ENCODE assay signal across 8 mouse cellular contexts in the genomic region with DNA sequence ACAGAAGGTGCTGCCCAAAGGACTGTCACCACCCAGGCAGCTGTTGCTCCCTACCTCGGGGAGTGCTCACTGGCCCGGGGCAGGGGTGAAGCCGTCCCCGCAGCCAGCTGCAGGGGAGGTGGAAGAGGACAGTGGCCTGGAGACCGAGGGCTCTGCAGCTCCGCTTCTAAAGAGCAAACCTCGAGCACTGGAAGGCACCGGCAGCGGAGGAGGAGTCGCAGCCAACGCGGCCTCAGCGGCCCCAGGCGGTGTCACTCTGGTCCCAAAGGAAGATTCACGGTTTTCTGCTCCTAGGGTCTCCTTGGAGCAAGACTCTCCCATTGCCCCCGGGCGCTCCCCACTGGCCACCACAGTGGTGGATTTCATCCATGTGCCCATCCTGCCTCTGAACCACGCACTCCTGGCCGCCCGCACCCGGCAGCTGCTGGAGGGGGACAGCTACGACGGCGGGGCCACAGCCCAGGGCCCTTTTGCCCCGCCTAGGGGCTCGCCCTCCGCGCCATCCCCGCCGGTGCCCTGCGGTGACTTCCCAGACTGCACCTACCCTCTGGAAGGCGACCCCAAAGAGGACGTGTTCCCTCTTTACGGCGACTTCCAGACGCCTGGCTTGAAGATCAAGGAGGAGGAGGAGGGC. TPM values are rescaled to one million over a fixed set of nuclear protein-coding genes. Genes with fewer than 3 reads are reported as not detected.
A peak's percentile ranks its signal among the peaks of the same experiment; 100 is the strongest.
DNase-seq lines count a peak whose midpoint lies in the region; ATAC-seq and TF ChIP-seq lines count a peak whose summit lies in the region.

No protein-coding gene starts in this region.

- H3K4me3 ChIP-seq in cortical plate, adult 2 months (ENCODE audit: insufficient read depth, low read length), result peak overlapping the region; percentile 97
- H3K4me3 ChIP-seq in liver, embryonic 16.5 days (ENCODE audit: low read depth, low read length), result peak overlapping the region; percentile 31

- 2% methylated on average over 35 of the region's 36 CpGs for WGBS in liver, embryonic 16.5 days (ENCODE audit: insufficient replicate concordance)

- peak overlapping the region; percentile 92 for H3K27ac ChIP-seq in cortical plate, adult 2 months (ENCODE audit: insufficient read depth, low read length)
- H3K27ac ChIP-seq in liver, embryonic 16.5 days (ENCODE audit: low read length), result no peak overlapping the region

- DNase-seq in left cerebral cortex, adult 18-20 months (ENCODE audit: low spot score in 2 of 2), result peak; percentile 35 to 56
- DNase-seq in left cerebral cortex, adult 11 months (ENCODE audit: low spot score), result no peak
- DNase-seq in kidney, postnatal 14 days, result peak; percentile 12
- peak; percentile 25 for DNase-seq in ovary, postnatal 14 days (ENCODE audit: low spot score)
- no peak for DNase-seq in spleen, adult 12 weeks (ENCODE audit: low spot score)

- H3K9ac ChIP-seq in liver, embryonic 16.5 days (ENCODE audit: low read depth, low read length), result no peak overlapping the region

- peaks cover 3% of the 10 kb centered on the region for H3K4me1 ChIP-seq in cortical plate, adult 2 months (ENCODE audit: control insufficient read depth, insufficient read depth, low read length)
- no peaks in the 10 kb centered on the region for H3K4me1 ChIP-seq in liver, embryonic 16.5 days (ENCODE audit: control insufficient read depth, low read depth, low read length)

- H3K36me3 ChIP-seq in liver, embryonic 16.5 days (ENCODE audit: control insufficient read depth, insufficient read depth), result no peaks in the 10 kb centered on the region

- peak; percentile 33 for ATAC-seq in granulocyte monocyte progenitor cell, adult 5-6 weeks (replicated peaks; ENCODE audit: poor library complexity, severe bottlenecking)
- no peak for ATAC-seq in liver, embryonic 16.5 days (ENCODE audit: low read depth)

- no peak for TF ChIP-seq POLR2A in cortical plate, adult 2 months (IDR thresholded peaks at IDR 0.05; ENCODE audit: extremely low read depth, insufficient read depth, low read length)

- H3K9me3 ChIP-seq in liver, embryonic 16.5 days (replicated peaks; ENCODE audit: control insufficient read depth, low read length), result no peaks in the 10 kb centered on the region

- H3K27me3 ChIP-seq in liver, embryonic 16.5 days (ENCODE audit: control insufficient read depth, insufficient read depth, low read depth, low read length), result peaks cover 40% of the 10 kb centered on the region

- H3K4me2 ChIP-seq in liver, embryonic 16.5 days (ENCODE audit: low read depth, low read length), result peak overlapping the region; percentile 36

- no peak for TF ChIP-seq CTCF in cortical plate, adult 2 months (IDR thresholded peaks at IDR 0.05; ENCODE audit: extremely low read depth, insufficient read depth, low read length)

RNA-seq across cellular contexts. Expression of gene Pgr, which starts 1.5 kb away (rescaled TPM):
- total RNA-seq in left cerebral cortex, adult 18-20 months (2021), result 10 to 100 TPM; 21.3 to 21.4 TPM
- 5.8 and 6.0 TPM in 2 replicates for polyA plus RNA-seq in cortical plate, adult 2 months (2012; rRNA removed)
- total RNA-seq in granulocyte monocyte progenitor cell, adult 5-6 weeks (2014; fragmentation: Nextera tagmentation), result not detected in 2 replicates
- not detected in 2 replicates for total RNA-seq in granulocyte monocyte progenitor cell, adult 5-6 weeks (2017)
- polyA plus RNA-seq in liver, embryonic 16.5 days (2015; fragmentation: Nextera tagmentation; extraction: Ambion mirVana), result not detected in 2 replicates

Comparison
In these comparisons a context has a peak if more than half of its experiments do, and no peak if none do; other contexts are left out.
1. DNase-seq: peak in left cerebral cortex, adult 18-20 months (2 of 2), kidney, postnatal 14 days (single experiment) and ovary, postnatal 14 days (single experiment); none in left cerebral cortex, adult 11 months (single experiment) and spleen, adult 12 weeks (single experiment).
2. RNA of gene Pgr, which starts 1.5 kb away (total RNA-seq): 21.3 to 21.4 TPM in left cerebral cortex, adult 18-20 months; not detected in granulocyte monocyte progenitor cell, adult 5-6 weeks; every median in the first group is over 10 times any median in the second.